Mouse (Mus musculus): ENCODE results near the gene Atp7b. TPM values are rescaled to one million over a fixed set of nuclear protein-coding genes. Genes with fewer than 3 reads are reported as not detected.

The Atp7b gene
- 0.96 and 3.6 TPM in 2 replicates for total RNA-seq (2015; ENCODE audit: low replicate concordance)
- 4.0 and 4.3 TPM in 2 replicates for total RNA-seq (2017; ENCODE audit: low replicate concordance)

DNA sequence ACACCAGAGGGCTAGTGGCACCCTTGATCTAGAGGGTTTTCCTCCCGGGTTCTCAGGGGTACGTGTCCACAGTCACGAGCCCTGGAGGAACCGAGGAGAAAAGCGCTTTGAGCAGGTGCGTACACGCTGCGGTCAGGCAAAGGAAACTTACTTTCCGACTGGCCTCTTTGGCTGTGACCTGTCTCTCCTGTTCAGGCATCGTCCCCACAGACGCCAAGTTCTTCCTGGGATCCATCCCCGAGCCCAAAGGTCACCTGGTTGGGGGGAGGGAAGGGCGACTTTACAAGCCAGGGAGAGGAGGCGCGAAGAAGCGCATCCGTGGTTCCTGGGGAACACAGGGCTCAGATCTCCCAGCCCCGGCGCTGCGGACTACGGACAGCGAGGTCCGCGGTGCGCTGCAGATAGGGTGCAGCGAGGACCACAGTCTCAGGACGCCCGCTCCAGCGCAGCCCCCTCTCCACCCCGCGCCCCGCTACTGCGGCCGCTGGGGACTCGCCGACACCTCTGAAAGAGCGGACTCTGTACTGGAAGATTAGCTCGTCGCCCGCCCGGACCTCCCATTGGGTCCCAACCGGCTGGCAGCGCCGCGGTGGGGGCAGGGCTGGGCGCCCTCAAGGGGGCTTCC is at the start of gene Atp7b:
Gene Atp7b (minus strand): TSS at position 485 of the 625 bp plus-strand sequence.
- ATAC-seq (replicated peaks; ENCODE audit: low FRiP score, poor library complexity, severe bottlenecking), result peak; percentile 26

- no peak for ATAC-seq (replicated peaks; ENCODE audit: low FRiP score, poor library complexity, severe bottlenecking)
Measured at GRCm38 (mm10) chr8:22107020-22107419, 46.9 kb upstream of the Atp7b start.

GRCm38 (mm10) chr8:22091568-22091967 is 31.5 kb upstream of the Atp7b start:
- no peak for ATAC-seq (replicated peaks; ENCODE audit: low FRiP score, poor library complexity, severe bottlenecking)

DNA sequence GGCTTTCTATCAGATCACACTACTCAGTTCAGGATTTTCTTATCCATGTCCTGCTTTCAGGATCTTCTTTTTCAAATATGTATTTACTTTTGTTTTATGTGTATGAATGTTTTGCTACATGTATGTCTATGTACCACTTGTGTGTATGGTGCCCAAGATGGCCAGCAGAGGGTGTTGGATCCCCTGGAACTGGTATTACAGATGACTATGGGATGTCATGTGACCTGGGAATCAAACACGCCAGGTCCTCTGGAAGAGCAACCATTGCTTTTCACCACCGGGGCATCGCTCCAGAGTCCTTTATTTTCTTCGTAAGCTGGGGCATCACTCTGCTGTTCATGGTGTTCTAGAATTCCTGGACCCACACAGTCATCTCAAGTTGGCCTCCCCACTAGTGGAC is 29.1 kb upstream of the Atp7b start:
- ATAC-seq (replicated peaks; ENCODE audit: low FRiP score, poor library complexity, severe bottlenecking), result no peak

DNA sequence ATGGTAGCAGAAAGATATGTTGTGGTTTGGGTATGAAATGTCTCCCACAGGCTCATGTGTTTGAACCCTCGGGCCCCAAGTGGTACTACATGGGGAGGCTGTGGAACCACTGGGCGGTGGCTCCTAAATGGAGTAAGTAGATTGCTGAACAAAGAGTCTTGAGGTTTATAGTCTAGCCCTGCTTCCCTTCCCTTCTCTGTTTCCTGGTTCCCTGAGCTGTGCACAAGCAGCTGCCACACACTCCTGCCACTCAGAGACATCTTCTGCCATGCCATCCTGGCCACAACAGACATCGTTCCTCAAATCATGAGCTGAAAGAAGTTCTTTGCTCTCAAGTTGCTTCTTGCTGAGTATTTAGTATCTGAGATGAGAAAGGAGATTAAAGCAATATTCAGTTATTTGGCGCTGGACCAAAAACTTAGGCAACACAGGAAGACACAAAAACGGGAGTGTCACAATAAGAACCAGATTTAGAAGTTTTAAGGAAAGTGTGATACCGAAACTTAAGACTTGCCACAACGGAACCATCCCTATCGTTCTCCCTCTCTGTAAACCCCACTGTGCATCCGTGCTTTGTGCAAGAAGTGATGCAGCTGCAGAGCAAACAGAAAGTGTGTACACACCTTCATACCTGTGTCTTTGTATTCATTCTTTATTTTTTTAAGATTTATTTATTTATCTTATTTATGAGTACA is 19.4 kb upstream of the Atp7b start:
- no peak for ATAC-seq (replicated peaks; ENCODE audit: low FRiP score, poor library complexity, severe bottlenecking)

DNA sequence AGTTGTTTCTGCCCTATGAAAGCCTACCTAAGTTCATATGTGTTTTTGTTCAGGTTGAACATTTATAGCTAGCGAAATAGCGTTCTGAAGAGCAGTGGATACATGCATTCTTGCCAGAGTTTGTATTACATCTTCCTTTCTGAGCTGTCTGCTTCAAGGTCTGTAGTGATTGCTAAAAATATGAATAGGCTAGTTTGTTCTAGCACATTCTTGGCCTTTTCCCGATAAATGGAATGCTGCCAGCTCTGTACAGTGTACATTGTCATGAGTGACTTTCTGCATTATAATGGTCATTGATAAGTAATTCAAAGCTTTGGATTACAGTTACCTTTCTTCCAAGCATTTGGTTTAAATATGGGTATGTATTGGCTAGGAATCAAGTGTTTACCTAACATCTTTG is 1.0 kb upstream of the Atp7b start:
- no peak for ATAC-seq (replicated peaks; ENCODE audit: low FRiP score, poor library complexity, severe bottlenecking)

- ATAC-seq (replicated peaks; ENCODE audit: low FRiP score, poor library complexity, severe bottlenecking), result peak; percentile 94
Measured at GRCm38 (mm10) chr8:22060446-22060889, 363 bp upstream of the Atp7b start, which contains the start of gene Alg11. Gene Alg11 (plus strand): TSS chr8:22060721.

DNA sequence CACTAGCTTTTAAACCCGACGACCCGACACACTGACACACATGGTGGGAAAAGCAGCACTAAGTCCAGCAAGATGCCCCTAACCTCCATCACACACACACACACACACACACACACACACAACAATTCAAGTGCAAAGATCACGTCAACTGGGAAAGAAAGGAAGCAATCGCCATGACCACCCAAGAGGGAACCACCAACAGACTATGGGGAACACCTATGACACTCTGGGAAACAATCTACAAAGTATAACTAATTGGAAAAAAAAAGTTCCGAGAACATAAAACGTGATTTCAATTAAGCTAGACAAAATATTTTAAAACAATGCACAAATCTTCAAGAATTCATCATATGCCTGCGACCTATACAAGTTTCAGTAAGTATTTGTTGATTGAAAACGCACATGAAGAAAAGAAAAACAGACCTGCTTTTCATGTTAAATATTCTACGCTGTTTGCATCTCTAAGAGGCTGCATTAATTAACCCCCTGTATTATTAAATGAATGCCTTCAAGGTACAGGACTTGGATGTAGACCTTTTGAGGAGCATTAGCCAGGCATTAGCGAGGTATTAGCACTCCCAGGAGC is 859 bp downstream of the Atp7b start:
- peak; percentile 5; the same call in 1 of the 2 replicates for ATAC-seq (replicated peaks; ENCODE audit: low FRiP score, poor library complexity, severe bottlenecking)

GRCm38 (mm10) chr8:22058368-22058767 is 1.7 kb downstream of the Atp7b start:
- ATAC-seq (replicated peaks; ENCODE audit: low FRiP score, poor library complexity, severe bottlenecking), result no peak

GRCm38 (mm10) chr8:22056850-22057249 is 3.3 kb downstream of the Atp7b start:
- no peak for ATAC-seq (replicated peaks; ENCODE audit: low FRiP score, poor library complexity, severe bottlenecking)

GRCm38 (mm10) chr8:22055492-22055877 is 4.6 kb downstream of the Atp7b start:
- no peak for ATAC-seq (replicated peaks; ENCODE audit: low FRiP score, poor library complexity, severe bottlenecking)

- ATAC-seq (replicated peaks; ENCODE audit: low FRiP score, poor library complexity, severe bottlenecking), result peak; percentile 86
Measured at GRCm38 (mm10) chr8:22054674-22055491, 5.2 kb downstream of the Atp7b start.

DNA sequence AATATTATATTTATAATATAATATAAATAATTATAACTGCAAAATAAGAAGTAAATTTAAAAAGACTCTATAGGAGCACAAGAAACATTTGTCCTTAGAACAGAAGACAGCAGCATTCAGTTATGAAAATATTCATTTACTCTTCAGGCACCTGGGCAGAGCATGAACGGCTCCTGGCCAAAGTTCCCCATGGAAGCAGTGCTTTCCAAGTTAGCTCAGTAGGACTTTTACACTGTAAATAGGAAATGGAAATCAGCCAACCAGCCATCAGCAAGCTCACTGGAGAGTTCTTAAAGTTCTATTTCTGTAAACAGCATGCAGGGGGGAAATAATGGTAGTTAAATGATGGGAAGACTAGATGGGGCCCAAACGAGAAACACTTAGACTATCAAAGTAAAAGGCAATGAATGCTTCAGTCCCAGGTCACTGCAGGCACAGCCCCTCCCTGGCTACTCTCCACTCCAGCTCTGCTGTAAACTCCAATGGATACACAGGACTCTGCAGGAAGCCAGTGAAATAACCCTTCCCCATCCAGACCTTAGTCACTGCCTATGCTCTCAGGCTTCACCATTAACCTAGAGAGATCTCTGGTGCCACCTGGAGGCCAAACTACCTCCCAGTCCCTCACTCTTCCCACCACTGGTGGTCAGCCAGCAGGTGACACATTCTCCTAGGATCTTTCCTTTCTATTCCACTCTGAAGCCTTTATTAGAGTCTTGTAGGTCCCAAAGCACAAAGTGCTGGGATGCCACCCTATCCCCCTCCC is 12.2 kb downstream of the Atp7b start:
- ATAC-seq (replicated peaks; ENCODE audit: low FRiP score, poor library complexity, severe bottlenecking), result peak; percentile 96

DNA sequence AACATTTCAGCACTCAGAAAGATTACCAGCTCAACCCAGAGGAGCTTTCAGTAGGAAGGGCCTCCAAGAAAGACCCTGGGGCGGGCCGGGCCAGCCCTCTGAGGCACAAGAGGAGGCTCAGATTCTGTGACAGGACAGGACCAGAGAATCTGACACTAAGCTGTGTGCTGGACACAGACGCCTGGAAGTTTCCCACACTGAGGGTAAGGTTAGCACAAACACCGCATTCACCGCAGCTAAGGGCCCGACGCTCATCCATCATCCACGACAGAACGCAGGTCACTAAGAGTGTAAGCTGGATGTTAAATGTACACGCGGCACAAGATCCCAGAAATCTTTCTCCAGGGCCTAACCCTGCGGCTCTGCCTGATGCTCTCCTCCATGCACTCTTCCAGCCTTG is 16.4 kb downstream of the Atp7b start:
- ATAC-seq (replicated peaks; ENCODE audit: low FRiP score, poor library complexity, severe bottlenecking), result no peak

- no peak for ATAC-seq (replicated peaks; ENCODE audit: low FRiP score, poor library complexity, severe bottlenecking)
Measured at GRCm38 (mm10) chr8:22042515-22042914, 17.6 kb downstream of the Atp7b start.

GRCm38 (mm10) chr8:22040153-22040509 is 20.0 kb downstream of the Atp7b start:
- no peak for ATAC-seq (replicated peaks; ENCODE audit: low FRiP score, poor library complexity, severe bottlenecking)

DNA sequence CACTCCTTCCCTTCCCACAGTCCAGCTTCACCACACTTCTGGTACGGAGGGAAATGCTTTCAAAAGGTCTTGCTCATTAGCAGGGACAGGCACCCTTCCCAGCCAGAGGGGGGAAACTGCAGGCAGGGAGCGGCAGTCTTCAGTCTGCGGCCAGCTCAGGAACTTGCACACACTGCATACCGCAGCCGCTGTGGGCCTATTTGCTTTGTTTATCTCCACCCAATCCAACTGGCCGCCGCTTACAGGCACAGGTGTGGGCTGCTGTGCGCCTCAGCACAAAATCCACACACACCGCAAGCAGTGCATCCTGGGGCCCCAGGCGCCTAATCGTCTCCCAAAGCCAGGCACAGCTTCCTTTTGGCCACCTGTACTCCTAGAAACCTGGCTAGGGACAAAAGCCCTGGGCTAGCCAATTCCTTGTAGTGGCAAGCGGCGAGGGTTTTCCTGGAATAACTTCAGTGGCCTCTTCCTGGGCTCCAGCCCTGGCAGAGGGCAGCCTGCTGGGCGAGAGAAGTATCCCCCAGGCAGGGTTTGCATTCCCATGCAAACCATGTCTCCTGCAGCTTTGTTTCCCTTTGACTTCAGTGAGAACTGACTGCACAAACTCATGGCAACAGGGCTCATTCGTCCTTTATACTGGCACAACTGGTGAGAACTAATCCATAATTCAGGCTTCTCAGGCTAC is 20.5 kb downstream of the Atp7b start:
- ATAC-seq (replicated peaks; ENCODE audit: low FRiP score, poor library complexity, severe bottlenecking), result no peak

- ATAC-seq (replicated peaks; ENCODE audit: low FRiP score, poor library complexity, severe bottlenecking), result no peak
Measured at GRCm38 (mm10) chr8:22037022-22037421, 23.1 kb downstream of the Atp7b start.

- ATAC-seq (replicated peaks; ENCODE audit: low FRiP score, poor library complexity, severe bottlenecking), result no peak
Measured at GRCm38 (mm10) chr8:22036137-22036536, 24.0 kb downstream of the Atp7b start.

Measured in erythroblast, adult 5-6 weeks (primary cell).